Mouse (Mus musculus) gonadal fat pad, adult 2 months (tissue): ENCODE results near the gene Opa1. TPM values are rescaled to one million over a fixed set of nuclear protein-coding genes. Genes with fewer than 3 reads are reported as not detected.

ENCODE experiments used
- DNase-seq: peaks from one replicate; pipeline ENCODE4 v3.0.0-alpha.2; 2012; ENCODE audit warnings: low read depth
- polyA plus RNA-seq: library from polyadenylated mRNA; depleted of rRNA; stranded (reverse); fragments of >200 nt; gene quantifications from 2 replicates; pipeline ENCODE4 v1.2.3, GENCODE M21; 2012; rRNA removed

The Opa1 gene
- polyA plus RNA-seq: 11.6 and 14.1 TPM in 2 replicates

- peak; percentile 58 for DNase-seq
These were observed at the start of gene Opa1 for GRCm38 (mm10) chr16:29579167-29579786. Opa1 (plus strand) TSS chr16:29579334.

GRCm38 (mm10) chr16:29533641-29534040 is 45.5 kb upstream of the Opa1 start:
- no peak for DNase-seq

GRCm38 (mm10) chr16:29535866-29536265 is 43.3 kb upstream of the Opa1 start:
- no peak for DNase-seq

- DNase-seq: no peak
These were observed 42.5 kb upstream of the Opa1 start for GRCm38 (mm10) chr16:29536411-29537204.

GRCm38 (mm10) chr16:29539906-29540305 is 39.2 kb upstream of the Opa1 start:
- no peak for DNase-seq

- no peak for DNase-seq
These were observed 37.9 kb upstream of the Opa1 start for GRCm38 (mm10) chr16:29541261-29541683.

GRCm38 (mm10) chr16:29544829-29545228 is 34.3 kb upstream of the Opa1 start, which contains the start of gene Atp13a4:
Atp13a4 (minus strand) TSS chr16:29544864.
- DNase-seq: no peak

GRCm38 (mm10) chr16:29559667-29560066 is 19.5 kb upstream of the Opa1 start:
- no peak for DNase-seq

- no peak for DNase-seq
These were observed 18.7 kb upstream of the Opa1 start for GRCm38 (mm10) chr16:29560454-29560853.

GRCm38 (mm10) chr16:29560869-29561268 is 18.3 kb upstream of the Opa1 start:
- no peak for DNase-seq

- DNase-seq: no peak
These were observed 5.1 kb upstream of the Opa1 start for GRCm38 (mm10) chr16:29574013-29574412.

- DNase-seq: no peak
These were observed 3.5 kb upstream of the Opa1 start for GRCm38 (mm10) chr16:29575620-29576019.

GRCm38 (mm10) chr16:29579787-29580176 is 648 bp downstream of the Opa1 start:
- no peak for DNase-seq

- no peak for DNase-seq
These were observed 13.0 kb downstream of the Opa1 start for GRCm38 (mm10) chr16:29592171-29592570.

GRCm38 (mm10) chr16:29597122-29597521 is 18.0 kb downstream of the Opa1 start:
- no peak for DNase-seq

- no peak for DNase-seq
These were observed 26.4 kb downstream of the Opa1 start for GRCm38 (mm10) chr16:29605546-29605945.

- DNase-seq: no peak
These were observed 28.0 kb downstream of the Opa1 start for GRCm38 (mm10) chr16:29607131-29607530.

GRCm38 (mm10) chr16:29614762-29615161 is 35.6 kb downstream of the Opa1 start:
- DNase-seq: no peak

- DNase-seq: no peak
These were observed 49.9 kb downstream of the Opa1 start for GRCm38 (mm10) chr16:29629053-29629452.

- no peak for DNase-seq
These were observed 56.6 kb downstream of the Opa1 start for GRCm38 (mm10) chr16:29635780-29636179.

- no peak for DNase-seq
These were observed 63.2 kb downstream of the Opa1 start for GRCm38 (mm10) chr16:29642376-29642775.

- no peak for DNase-seq
These were observed 65.7 kb downstream of the Opa1 start for GRCm38 (mm10) chr16:29644871-29645270.

- DNase-seq: no peak
These were observed 67.1 kb downstream of the Opa1 start for GRCm38 (mm10) chr16:29646202-29646601.
